Mouse (Mus musculus) kidney, embryonic 16.5 days (tissue): ENCODE measurements around the gene Igf1r. TPM values are rescaled to one million over a fixed set of nuclear protein-coding genes. Genes with fewer than 3 reads are reported as not detected.
A peak's percentile ranks its signal among the peaks of the same experiment; 100 is the strongest.

ENCODE experiments used
- ATAC-seq: fragments of 200-750 bp; cut with Nextera tagmentation; 2 replicates; pipeline ENCODE4 v1.8.0; 2017; ENCODE audit warnings: moderate TSS enrichment; ENCODE audit not compliant: low FRiP score, low TSS enrichment
- H3K27ac ChIP-seq: fragments of 300-500 bp; sonication (generic); 2 replicates; pipeline ENCODE4 v1.5.1; 2014; ENCODE audit warnings: low read length
- H3K27me3 ChIP-seq: fragments of 300-500 bp; sonication (generic); 2 replicates; pipeline ENCODE4 v1.6.1; 2014; ENCODE audit warnings: low read length, control low read depth, mixed read lengths; ENCODE audit not compliant: insufficient read depth
- H3K36me3 ChIP-seq: fragments of 300-500 bp; sonication (generic); 2 replicates; pipeline ENCODE4 v1.6.1; 2014; ENCODE audit warnings: low read length, control low read depth, mixed read lengths; ENCODE audit not compliant: insufficient read depth
- H3K4me1 ChIP-seq: fragments of 300-500 bp; sonication (generic); 2 replicates; pipeline ENCODE4 v1.6.1; 2014; ENCODE audit warnings: low read length, control low read depth, mixed read lengths; ENCODE audit not compliant: insufficient read depth
- H3K4me2 ChIP-seq: fragments of 300-500 bp; sonication (generic); replicated peaks from 2 replicates; pipeline ENCODE4 v1.6.1; 2014; ENCODE audit warnings: low read depth, low read length
- H3K4me3 ChIP-seq: fragments of 300-500 bp; sonication (generic); 2 replicates; pipeline ENCODE4 v1.5.1; 2014; ENCODE audit warnings: mild to moderate bottlenecking, low read length
- H3K9ac ChIP-seq: fragments of 300-500 bp; sonication (generic); replicated peaks from 2 replicates; pipeline ENCODE4 v1.6.1; 2014; ENCODE audit warnings: low read length
- H3K9me3 ChIP-seq: fragments of 300-500 bp; sonication (generic); 2 replicates; pipeline ENCODE4 v1.6.1; 2016; ENCODE audit warnings: low read length, control low read depth
- WGBS: fragments of 180-500 bp; shearing (Covaris S2); extraction: QIAGEN DNeasy Blood & Tissue Kit; methylation state at CpG from one replicate; pipeline ENCODE4 v1.1.7; 2014; 5-methylcytosine and 5-hydroxymethylcytosine counted together
- polyA plus RNA-seq: library from polyadenylated mRNA; unstranded; fragments of >200 nt; fragmentation: Nextera tagmentation; extraction: Ambion mirVana; gene quantifications from 2 replicates; pipeline ENCODE4 v1.2.1, GENCODE M21; 2015

The Igf1r gene
- polyA plus RNA-seq, 1 experiment from 2014 or later: 22.3 TPM

DNA sequence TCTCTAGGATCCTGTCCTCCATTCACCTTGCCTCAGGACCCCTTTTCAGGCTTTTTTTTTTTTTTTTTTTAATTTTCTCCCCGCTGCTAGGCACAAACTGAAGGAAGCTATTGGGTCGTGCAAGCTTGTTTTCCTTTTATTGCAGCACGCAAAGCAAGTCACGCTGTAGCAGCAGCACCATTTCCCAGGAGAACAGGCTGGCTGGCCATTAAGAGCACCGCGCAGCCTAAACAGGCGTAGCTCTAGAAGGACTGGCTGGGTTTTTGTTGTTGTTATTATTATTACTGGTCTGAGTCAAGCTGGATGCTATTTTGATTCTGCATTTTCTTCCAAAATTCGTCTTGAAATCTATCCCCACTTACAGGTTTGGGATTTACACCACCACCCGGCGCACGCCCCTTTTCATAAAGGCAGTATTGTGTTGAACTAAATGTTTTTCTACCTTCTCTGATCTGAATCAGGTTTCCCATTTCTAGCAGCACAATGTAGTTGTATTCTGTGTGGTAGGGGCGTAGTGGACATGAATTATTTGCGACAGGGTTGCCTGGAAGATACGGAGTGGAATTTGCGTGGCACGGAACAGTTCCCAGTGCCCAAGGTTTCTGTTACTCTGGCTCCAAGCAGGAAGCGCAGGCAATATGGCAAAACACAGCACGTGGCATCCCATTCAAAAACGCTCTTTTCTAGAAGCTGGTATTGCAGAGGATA is 177.1 kb downstream of the Igf1r start:
- Histone ChIP-seq H3K9me3 (no peaks in the 10 kb centered on the region), H3K27me3 (no peaks in the 10 kb centered on the region), H3K4me2 (peak overlapping the region; percentile 92), H3K27ac (peak overlapping the region; percentile 91), H3K4me1 (peaks cover 46% of the 10 kb centered on the region), H3K36me3 (no peaks in the 10 kb centered on the region), H3K4me3 (peak overlapping the region; percentile 68), H3K9ac (peak overlapping the region; percentile 58)
- ATAC-seq: peak; percentile 47; the same call in 1 of the 2 replicates
- under 1% methylated on average over 19 of the region's 19 CpGs for WGBS

DNA sequence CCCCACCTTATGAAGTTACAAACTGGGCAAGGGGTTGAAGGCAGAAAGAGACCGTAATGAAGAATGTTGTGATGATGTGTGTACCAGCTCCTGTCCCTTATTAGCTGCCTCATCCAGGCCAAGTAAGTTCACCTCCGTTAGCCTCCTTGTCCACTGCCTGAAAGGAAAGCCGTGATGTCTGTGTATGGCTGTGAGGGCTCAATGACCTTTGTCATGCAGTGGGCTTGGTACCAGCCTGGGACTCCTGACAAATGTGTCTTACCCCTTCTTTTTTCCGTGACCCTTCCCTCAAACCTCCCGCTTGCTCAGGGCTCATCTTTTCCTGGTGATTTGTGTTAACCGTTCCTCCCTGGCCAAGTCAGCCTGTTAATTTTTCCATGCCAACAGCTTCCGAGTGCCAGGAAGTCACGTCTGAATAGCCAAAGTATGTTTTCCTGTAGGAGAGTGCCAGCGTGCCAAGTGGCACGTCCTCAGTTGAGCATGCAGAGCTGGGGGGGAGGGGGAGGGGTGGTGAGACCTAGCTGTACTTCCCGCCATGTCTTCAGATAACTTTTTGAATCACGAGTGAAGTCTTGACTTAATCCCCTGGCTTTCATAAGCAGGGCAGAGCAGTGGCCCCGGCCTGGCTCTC is 178.4 kb downstream of the Igf1r start:
- Histone ChIP-seq H3K9me3 (no peaks in the 10 kb centered on the region), H3K27me3 (no peaks in the 10 kb centered on the region), H3K27ac (peak overlapping the region; percentile 36; the same call in 1 of the 2 replicates), H3K9ac (0 out of 2 replicates have a peak overlapping the region, but pooled peaks have one; percentile 24), H3K4me3 (no peak overlapping the region), H3K36me3 (no peaks in the 10 kb centered on the region), H3K4me1 (peaks cover 46% of the 10 kb centered on the region), H3K4me2 (no peak overlapping the region)
- ATAC-seq: no peak
- WGBS: 44% methylated on average over 13 of the region's 13 CpGs

DNA sequence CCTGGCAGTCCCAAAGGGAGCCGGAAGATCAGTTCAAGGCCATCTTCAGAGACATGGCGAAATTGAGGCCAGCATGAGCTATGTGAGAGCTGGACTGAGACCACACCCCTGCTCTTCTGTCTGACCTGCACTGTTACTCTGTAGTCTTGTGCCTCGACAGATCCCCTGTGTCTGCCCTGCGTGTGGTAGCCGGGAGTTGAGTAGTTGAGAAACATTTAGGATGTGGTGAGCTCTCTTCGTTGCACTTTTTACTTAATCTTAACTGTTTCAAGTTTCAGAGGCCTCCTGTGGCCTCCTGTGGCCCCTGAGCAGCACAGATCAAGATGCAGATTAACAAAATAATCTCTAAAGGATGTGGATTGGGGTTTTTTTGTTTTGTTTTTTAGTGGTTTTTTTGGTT is 181.1 kb downstream of the Igf1r start:
- H3K4me1 ChIP-seq: peaks cover 33% of the 10 kb centered on the region
- no peak overlapping the region for H3K4me3 ChIP-seq
- no peak for ATAC-seq
- H3K4me2 ChIP-seq: no peak overlapping the region
- 0 out of 2 replicates have a peak, but pooled peaks cover 3% of the 10 kb centered on the region for H3K36me3 ChIP-seq
- no peaks in the 10 kb centered on the region for H3K9me3 ChIP-seq
- H3K27me3 ChIP-seq: no peaks in the 10 kb centered on the region
- no peak overlapping the region for H3K27ac ChIP-seq
- 53% methylated on average over 6 of the region's 6 CpGs for WGBS
- no peak overlapping the region for H3K9ac ChIP-seq

DNA sequence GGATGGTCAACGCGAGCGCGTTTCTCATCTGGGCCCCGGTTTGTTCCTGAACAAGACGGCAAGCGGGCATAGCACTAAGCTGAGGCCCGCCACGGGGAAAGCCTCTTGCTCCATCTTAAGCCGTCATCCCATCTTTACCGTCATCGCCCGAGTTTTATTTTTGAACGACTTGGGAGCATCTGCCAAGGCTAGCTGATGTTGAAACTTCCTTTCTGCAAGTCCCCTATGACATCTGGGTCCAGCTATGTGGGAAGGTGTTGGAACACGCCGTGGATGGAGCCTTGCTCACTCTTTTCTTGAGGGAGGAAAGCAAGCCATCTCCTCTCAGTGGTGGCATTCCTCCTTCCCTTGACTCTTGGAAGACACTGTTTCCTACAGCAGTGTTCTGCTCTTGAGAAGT is 182.3 kb downstream of the Igf1r start:
- Histone ChIP-seq H3K36me3 (0 out of 2 replicates have a peak, but pooled peaks cover 3% of the 10 kb centered on the region), H3K4me1 (peaks cover 42% of the 10 kb centered on the region), H3K4me3 (no peak overlapping the region), H3K9me3 (no peaks in the 10 kb centered on the region), H3K4me2 (no peak overlapping the region), H3K27ac (no peak overlapping the region), H3K9ac (no peak overlapping the region), H3K27me3 (no peaks in the 10 kb centered on the region)
- WGBS: 84% methylated on average over 16 of the region's 16 CpGs
- no peak for ATAC-seq

DNA sequence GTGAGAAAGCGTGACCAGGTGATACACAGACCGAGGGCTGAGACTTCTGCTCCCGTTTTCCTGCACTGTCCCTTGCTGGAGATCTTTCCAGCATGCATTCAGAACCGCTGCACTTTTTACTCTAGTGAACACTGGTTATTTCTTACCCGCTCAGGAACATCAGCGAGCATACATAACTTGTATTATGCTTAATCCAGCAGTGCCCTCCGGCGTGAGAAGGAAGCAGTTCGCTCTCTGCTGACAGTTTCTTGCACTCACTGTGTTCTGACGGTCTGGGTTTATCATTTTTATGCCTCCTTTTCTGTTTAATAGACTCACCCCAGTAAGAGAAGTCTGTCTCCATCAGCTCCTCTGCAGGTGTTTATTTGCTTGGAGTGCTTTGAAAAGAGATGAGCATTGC is 183.4 kb downstream of the Igf1r start:
- Histone ChIP-seq H3K4me2 (no peak overlapping the region), H3K27ac (no peak overlapping the region), H3K4me3 (no peak overlapping the region), H3K36me3 (0 out of 2 replicates have a peak, but pooled peaks cover 3% of the 10 kb centered on the region), H3K4me1 (peaks cover 39% of the 10 kb centered on the region), H3K27me3 (no peaks in the 10 kb centered on the region), H3K9me3 (no peaks in the 10 kb centered on the region), H3K9ac (no peak overlapping the region)
- ATAC-seq: no peak
- 79% methylated on average over 10 of the region's 10 CpGs for WGBS

DNA sequence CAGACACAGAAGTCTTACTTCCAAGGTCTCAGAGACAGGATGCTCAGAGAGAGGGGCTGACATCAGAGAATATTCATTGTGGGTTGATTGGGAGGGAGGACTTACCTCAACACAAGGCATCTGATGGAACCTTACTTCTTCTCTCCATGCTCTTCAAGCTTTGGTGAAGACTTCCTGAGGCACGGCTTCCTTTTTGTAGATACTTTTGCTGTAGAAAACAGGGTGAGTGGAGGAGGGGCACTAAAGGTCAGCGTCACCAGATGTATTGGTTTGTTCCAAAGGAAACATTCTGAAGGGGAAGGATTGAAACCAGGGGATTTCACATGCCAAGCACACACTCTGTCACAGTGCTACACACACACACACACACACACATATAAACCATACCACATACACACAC is 186.8 kb downstream of the Igf1r start:
- Histone ChIP-seq H3K27me3 (no peaks in the 10 kb centered on the region), H3K27ac (peak overlapping the region; percentile 53; the same call in 1 of the 2 replicates), H3K4me3 (no peak overlapping the region), H3K9me3 (no peaks in the 10 kb centered on the region), H3K4me1 (peaks cover 34% of the 10 kb centered on the region), H3K36me3 (0 out of 2 replicates have a peak, but pooled peaks cover 3% of the 10 kb centered on the region), H3K4me2 (no peak overlapping the region), H3K9ac (no peak overlapping the region)
- no peak for ATAC-seq
- WGBS: 43% methylated on average over 2 of the region's 2 CpGs

DNA sequence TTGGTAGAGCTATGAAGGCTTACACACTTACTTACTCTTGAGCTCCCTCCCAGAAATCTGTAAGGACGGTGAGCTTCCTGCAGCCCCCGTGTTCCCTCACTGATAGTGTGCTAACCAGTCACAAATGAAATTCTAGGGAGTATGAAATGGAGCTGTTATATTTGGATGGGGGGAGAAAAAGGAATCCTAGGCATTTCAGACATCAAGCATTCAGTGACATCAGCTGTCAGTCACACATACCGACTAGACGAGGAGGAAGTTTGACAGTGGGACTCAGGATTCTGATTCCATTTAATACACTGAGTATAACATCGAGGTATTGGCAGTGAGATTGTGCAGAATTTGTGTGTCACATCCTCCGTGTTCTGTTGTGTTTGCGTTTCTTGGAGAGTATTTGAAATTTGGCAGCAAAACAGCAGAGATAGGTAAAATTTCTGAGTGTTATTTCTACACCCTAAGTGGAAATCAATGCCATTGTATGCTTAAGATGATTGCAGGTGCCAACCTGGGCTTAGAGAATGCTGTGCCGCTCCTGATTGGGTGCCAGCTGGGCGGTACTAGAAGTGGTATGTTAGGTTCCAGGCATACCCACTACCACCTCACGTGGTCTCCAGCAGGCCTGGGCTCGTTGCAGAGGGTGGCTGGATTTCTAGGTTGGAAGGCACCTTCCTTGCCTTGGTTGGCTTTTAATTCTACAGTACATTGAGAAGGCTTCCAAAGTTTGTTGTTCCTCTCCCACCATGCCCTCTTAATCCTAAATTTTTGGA is 187.6 kb downstream of the Igf1r start:
- H3K9ac ChIP-seq: no peak overlapping the region
- no peak overlapping the region for H3K27ac ChIP-seq
- 0 out of 2 replicates have a peak, but pooled peaks cover 3% of the 10 kb centered on the region for H3K36me3 ChIP-seq
- H3K4me2 ChIP-seq: no peak overlapping the region
- no peak overlapping the region for H3K4me3 ChIP-seq
- WGBS: 77% methylated on average over 11 of the region's 11 CpGs
- no peaks in the 10 kb centered on the region for H3K27me3 ChIP-seq
- no peak for ATAC-seq
- H3K4me1 ChIP-seq: peaks cover 34% of the 10 kb centered on the region
- no peaks in the 10 kb centered on the region for H3K9me3 ChIP-seq

DNA sequence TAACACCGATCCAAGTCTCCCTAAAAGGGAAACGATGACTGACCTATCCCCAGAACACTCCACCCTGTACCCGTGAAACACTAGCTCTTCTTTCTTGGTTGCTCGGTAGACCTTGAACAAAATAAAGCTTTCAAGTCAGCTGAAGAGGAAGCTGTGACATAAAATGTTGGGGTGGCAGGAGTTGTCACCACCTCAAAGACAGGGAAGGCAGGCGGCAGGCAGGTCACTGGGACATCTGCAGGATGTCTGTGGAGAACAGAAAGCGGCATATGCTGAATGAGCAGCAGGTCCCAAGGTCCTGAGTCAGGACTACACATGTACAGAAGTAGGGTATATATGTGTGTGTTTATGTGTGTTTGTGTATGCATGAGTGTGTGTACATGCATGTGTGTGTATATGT is 191.6 kb downstream of the Igf1r start:
- H3K9ac ChIP-seq: no peak overlapping the region
- H3K36me3 ChIP-seq: no peaks in the 10 kb centered on the region
- no peak for ATAC-seq
- no peaks in the 10 kb centered on the region for H3K9me3 ChIP-seq
- peak overlapping the region; percentile 0; the same call in 1 of the 2 replicates for H3K27ac ChIP-seq
- peaks cover 41% of the 10 kb centered on the region for H3K4me1 ChIP-seq
- H3K4me2 ChIP-seq: no peak overlapping the region
- H3K27me3 ChIP-seq: no peaks in the 10 kb centered on the region
- 33% methylated on average over 6 of the region's 6 CpGs for WGBS
- no peak overlapping the region for H3K4me3 ChIP-seq

DNA sequence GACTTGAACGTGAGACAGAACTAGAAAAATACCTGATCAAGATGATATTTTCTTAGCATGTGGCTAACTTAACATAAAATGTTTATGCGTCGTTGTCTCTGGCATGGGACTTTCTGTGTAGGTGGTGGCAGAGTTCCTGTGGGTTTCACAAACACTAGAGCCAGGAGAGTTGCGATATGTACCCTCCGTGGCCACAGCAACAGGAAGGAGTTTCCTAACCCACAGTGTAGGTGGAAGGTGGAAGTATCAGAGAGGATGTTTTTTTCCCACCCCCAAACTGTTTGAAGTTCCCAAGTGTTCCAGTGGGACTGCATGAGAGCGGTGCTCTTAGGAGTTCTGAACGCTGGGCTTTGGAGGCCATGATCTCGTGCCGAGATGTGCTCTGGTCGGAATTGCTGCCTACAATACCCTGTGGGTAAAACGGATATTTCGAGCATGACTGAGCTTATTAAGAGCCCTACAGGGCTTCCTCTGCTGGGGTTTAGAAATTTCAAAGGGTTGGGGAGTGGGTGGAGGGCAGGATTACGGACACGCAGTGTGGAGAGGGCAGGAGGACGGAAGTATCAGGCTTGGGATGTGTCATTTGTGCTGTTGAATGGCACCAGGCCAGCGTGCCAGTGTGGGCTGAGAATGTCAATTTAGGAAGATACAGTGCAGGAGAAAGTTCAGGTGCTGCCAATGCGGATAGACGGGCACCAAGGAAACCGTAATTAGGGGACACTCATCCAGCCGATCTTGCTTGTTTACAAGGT is 195.8 kb downstream of the Igf1r start:
- H3K27me3 ChIP-seq: no peaks in the 10 kb centered on the region
- H3K9ac ChIP-seq: 0 out of 2 replicates have a peak overlapping the region, but pooled peaks have one; percentile 1
- H3K4me3 ChIP-seq: no peak overlapping the region
- 60% methylated on average over 20 of the region's 20 CpGs for WGBS
- H3K27ac ChIP-seq: no peak overlapping the region
- no peak overlapping the region for H3K4me2 ChIP-seq
- ATAC-seq: no peak
- no peaks in the 10 kb centered on the region for H3K36me3 ChIP-seq
- H3K4me1 ChIP-seq: peaks cover 35% of the 10 kb centered on the region
- H3K9me3 ChIP-seq: no peaks in the 10 kb centered on the region
